Mouse (Mus musculus): ENCODE results near the gene Epb42. TPM values are rescaled to one million over a fixed set of nuclear protein-coding genes. Genes with fewer than 3 reads are reported as not detected.

Gene Epb42
- polyA plus RNA-seq, 1 experiment, result not detected

- TF ChIP-seq POLR2A (IDR thresholded peaks at IDR 0.05; ENCODE audit: control insufficient read depth, low read depth, low read length), result no peak
- no peak for TF ChIP-seq CTCF (IDR thresholded peaks at IDR 0.05; ENCODE audit: control insufficient read depth, insufficient read depth, insufficient replicate concordance, low read depth, low read length)
- Histone ChIP-seq H3K36me3 (ENCODE audit: control insufficient read depth, insufficient read depth, low read length) (no peaks in the 10 kb centered on the region), H3K27me3 (ENCODE audit: control insufficient read depth, insufficient read depth, low read length) (no peaks in the 10 kb centered on the region), H3K4me1 (ENCODE audit: control insufficient read depth, insufficient read depth, low read length) (no peaks in the 10 kb centered on the region), H3K4me3 (ENCODE audit: control insufficient read depth, low read depth, low read length) (no peak overlapping the region), H3K27ac (ENCODE audit: control insufficient read depth, insufficient read depth, low read depth, low read length) (no peak overlapping the region)
Measured at GRCm38 (mm10) chr2:121022918-121023317, 14.0 kb downstream of the Epb42 start.

- H3K27me3 ChIP-seq (ENCODE audit: control insufficient read depth, insufficient read depth, low read length), result no peaks in the 10 kb centered on the region
- no peaks in the 10 kb centered on the region for H3K4me1 ChIP-seq (ENCODE audit: control insufficient read depth, insufficient read depth, low read length)
- no peak overlapping the region for H3K27ac ChIP-seq (ENCODE audit: control insufficient read depth, insufficient read depth, low read depth, low read length)
- H3K36me3 ChIP-seq (ENCODE audit: control insufficient read depth, insufficient read depth, low read length), result no peaks in the 10 kb centered on the region
- no peak overlapping the region for H3K4me3 ChIP-seq (ENCODE audit: control insufficient read depth, low read depth, low read length)
- TF ChIP-seq CTCF (IDR thresholded peaks at IDR 0.05; ENCODE audit: control insufficient read depth, insufficient read depth, insufficient replicate concordance, low read depth, low read length) (no peak), POLR2A (IDR thresholded peaks at IDR 0.05; ENCODE audit: control insufficient read depth, low read depth, low read length) (no peak)
Measured at GRCm38 (mm10) chr2:121017151-121017550, 19.7 kb downstream of the Epb42 start.

- H3K36me3 ChIP-seq (ENCODE audit: control insufficient read depth, insufficient read depth, low read length), result no peaks in the 10 kb centered on the region
- H3K27me3 ChIP-seq (ENCODE audit: control insufficient read depth, insufficient read depth, low read length), result no peaks in the 10 kb centered on the region
- no peak overlapping the region for H3K4me3 ChIP-seq (ENCODE audit: control insufficient read depth, low read depth, low read length)
- H3K4me1 ChIP-seq (ENCODE audit: control insufficient read depth, insufficient read depth, low read length), result no peaks in the 10 kb centered on the region
- TF ChIP-seq POLR2A (IDR thresholded peaks at IDR 0.05; ENCODE audit: control insufficient read depth, low read depth, low read length) (no peak), CTCF (IDR thresholded peaks at IDR 0.05; ENCODE audit: control insufficient read depth, insufficient read depth, insufficient replicate concordance, low read depth, low read length) (no peak)
- H3K27ac ChIP-seq (ENCODE audit: control insufficient read depth, insufficient read depth, low read depth, low read length), result no peak overlapping the region
Measured at GRCm38 (mm10) chr2:121016226-121016625, 20.6 kb downstream of the Epb42 start.

- Histone ChIP-seq H3K4me1 (ENCODE audit: control insufficient read depth, insufficient read depth, low read length) (no peaks in the 10 kb centered on the region), H3K36me3 (ENCODE audit: control insufficient read depth, insufficient read depth, low read length) (no peaks in the 10 kb centered on the region), H3K27ac (ENCODE audit: control insufficient read depth, insufficient read depth, low read depth, low read length) (no peak overlapping the region), H3K27me3 (ENCODE audit: control insufficient read depth, insufficient read depth, low read length) (no peaks in the 10 kb centered on the region), H3K4me3 (ENCODE audit: control insufficient read depth, low read depth, low read length) (no peak overlapping the region)
- no peak for TF ChIP-seq CTCF (IDR thresholded peaks at IDR 0.05; ENCODE audit: control insufficient read depth, insufficient read depth, insufficient replicate concordance, low read depth, low read length)
- no peak for TF ChIP-seq POLR2A (IDR thresholded peaks at IDR 0.05; ENCODE audit: control insufficient read depth, low read depth, low read length)
Measured at GRCm38 (mm10) chr2:121015507-121015906, 21.4 kb downstream of the Epb42 start.

GRCm38 (mm10) chr2:121012676-121013075, 24.2 kb downstream of the Epb42 start:
- Histone ChIP-seq H3K4me1 (ENCODE audit: control insufficient read depth, insufficient read depth, low read length) (peaks cover 8% of the 10 kb centered on the region), H3K27ac (ENCODE audit: control insufficient read depth, insufficient read depth, low read depth, low read length) (no peak overlapping the region), H3K4me3 (ENCODE audit: control insufficient read depth, low read depth, low read length) (no peak overlapping the region), H3K27me3 (ENCODE audit: control insufficient read depth, insufficient read depth, low read length) (no peaks in the 10 kb centered on the region), H3K36me3 (ENCODE audit: control insufficient read depth, insufficient read depth, low read length) (no peaks in the 10 kb centered on the region)
- TF ChIP-seq POLR2A (IDR thresholded peaks at IDR 0.05; ENCODE audit: control insufficient read depth, low read depth, low read length), result no peak
- TF ChIP-seq CTCF (IDR thresholded peaks at IDR 0.05; ENCODE audit: control insufficient read depth, insufficient read depth, insufficient replicate concordance, low read depth, low read length), result no peak

GRCm38 (mm10) chr2:121009071-121009677, 27.7 kb downstream of the Epb42 start:
- TF ChIP-seq CTCF (IDR thresholded peaks at IDR 0.05; ENCODE audit: control insufficient read depth, insufficient read depth, insufficient replicate concordance, low read depth, low read length), result no peak
- Histone ChIP-seq H3K36me3 (ENCODE audit: control insufficient read depth, insufficient read depth, low read length) (no peaks in the 10 kb centered on the region), H3K4me1 (ENCODE audit: control insufficient read depth, insufficient read depth, low read length) (peaks cover 8% of the 10 kb centered on the region), H3K4me3 (ENCODE audit: control insufficient read depth, low read depth, low read length) (peak overlapping the region; percentile 99), H3K27ac (ENCODE audit: control insufficient read depth, insufficient read depth, low read depth, low read length) (no peak overlapping the region), H3K27me3 (ENCODE audit: control insufficient read depth, insufficient read depth, low read length) (no peaks in the 10 kb centered on the region)

- TF ChIP-seq POLR2A (IDR thresholded peaks at IDR 0.05; ENCODE audit: control insufficient read depth, low read depth, low read length) (no peak), CTCF (IDR thresholded peaks at IDR 0.05; ENCODE audit: control insufficient read depth, insufficient read depth, insufficient replicate concordance, low read depth, low read length) (no peak)
- H3K4me3 ChIP-seq (ENCODE audit: control insufficient read depth, low read depth, low read length), result peak overlapping the region; percentile 99
- H3K27ac ChIP-seq (ENCODE audit: control insufficient read depth, insufficient read depth, low read depth, low read length), result peak overlapping the region; percentile 16; the same call in 1 of the 2 replicates
- H3K27me3 ChIP-seq (ENCODE audit: control insufficient read depth, insufficient read depth, low read length), result no peaks in the 10 kb centered on the region
- peaks cover 8% of the 10 kb centered on the region for H3K4me1 ChIP-seq (ENCODE audit: control insufficient read depth, insufficient read depth, low read length)
- H3K36me3 ChIP-seq (ENCODE audit: control insufficient read depth, insufficient read depth, low read length), result no peaks in the 10 kb centered on the region
Measured at GRCm38 (mm10) chr2:121008664-121009007, 28.2 kb downstream of the Epb42 start.

Measured in testis, adult 2 months (tissue).